ENCODE assay signal across 10 mouse cellular contexts in the genomic region with DNA sequence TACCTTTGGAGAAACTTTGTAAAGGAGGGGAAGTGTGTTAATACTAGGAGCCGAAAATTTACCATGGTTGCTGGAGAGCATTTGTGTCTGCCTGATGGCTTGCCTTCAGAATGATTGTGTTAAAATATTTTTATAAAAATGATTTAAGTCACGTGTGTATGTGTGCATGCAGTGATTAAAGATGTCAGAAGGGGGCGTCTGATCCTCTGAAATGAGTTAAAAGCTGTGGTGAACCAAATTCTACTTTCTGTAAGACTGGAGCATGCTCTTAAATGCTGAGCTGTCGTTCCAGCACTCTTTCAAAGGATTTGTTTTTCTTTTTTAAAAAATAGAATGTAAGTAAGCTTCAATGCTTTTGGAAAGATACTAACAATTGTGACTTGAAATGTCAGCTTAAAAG. TPM values are rescaled to one million over a fixed set of nuclear protein-coding genes. Genes with fewer than 3 reads are reported as not detected.
A peak's percentile ranks its signal among the peaks of the same experiment; 100 is the strongest.
DNase-seq lines count a peak whose midpoint lies in the region; ATAC-seq and TF ChIP-seq lines count a peak whose summit lies in the region.
"Had no signal": no experiment of that assay in that cellular context is flagged by ENCODE, and none has a peak within 500 bp of the region (broad histone marks: within the 10 kb centered on the region; RNA-seq: fewer than 3 reads in every experiment).

No protein-coding gene starts in this region.

- H3K4me1 ChIP-seq in forebrain, embryonic 14.5 days (ENCODE audit: control insufficient read depth, insufficient read depth, low read length), result no peaks in the 10 kb centered on the region
- H3K4me1 ChIP-seq in forebrain, embryonic 12.5 days, result no peaks in the 10 kb centered on the region
- no peaks in the 10 kb centered on the region for H3K4me1 ChIP-seq in liver, postnatal 0 days (ENCODE audit: insufficient read depth)
- H3K4me1 ChIP-seq in liver, embryonic 11.5 days (replicated peaks; ENCODE audit: control insufficient read depth, insufficient read depth, low read length), result no peaks in the 10 kb centered on the region
- no peaks in the 10 kb centered on the region for H3K4me1 ChIP-seq in midbrain, embryonic 15.5 days
- H3K4me1 ChIP-seq: stomach, embryonic 15.5 days had no signal

- no peak overlapping the region for H3K9ac ChIP-seq in forebrain, embryonic 14.5 days (ENCODE audit: low read length)
- no peak overlapping the region for H3K9ac ChIP-seq in forebrain, embryonic 12.5 days
- H3K9ac ChIP-seq in liver, postnatal 0 days (replicated peaks), result no peak overlapping the region
- H3K9ac ChIP-seq in liver, embryonic 11.5 days (ENCODE audit: low read depth, low read length), result no peak overlapping the region
- no peak overlapping the region for H3K9ac ChIP-seq in midbrain, embryonic 15.5 days
- H3K9ac ChIP-seq: heart, embryonic 15.5 days; stomach, embryonic 15.5 days had no signal

- H3K9me3 ChIP-seq in forebrain, embryonic 14.5 days (replicated peaks; ENCODE audit: control insufficient read depth, low read length), result no peaks in the 10 kb centered on the region
- H3K9me3 ChIP-seq in forebrain, embryonic 12.5 days, result no peaks in the 10 kb centered on the region
- H3K9me3 ChIP-seq in liver, postnatal 0 days (ENCODE audit: low read length), result no peaks in the 10 kb centered on the region
- no peaks in the 10 kb centered on the region for H3K9me3 ChIP-seq in liver, embryonic 11.5 days (ENCODE audit: control insufficient read depth, low read length)
- H3K9me3 ChIP-seq in midbrain, embryonic 15.5 days, result no peaks in the 10 kb centered on the region
- H3K9me3 ChIP-seq: heart, embryonic 15.5 days; stomach, embryonic 15.5 days had no signal

- no peak for TF ChIP-seq EP300 in liver, postnatal 0 days (IDR thresholded peaks at IDR 0.05; ENCODE audit: low read depth)

- no peaks in the 10 kb centered on the region for H3K27me3 ChIP-seq in forebrain, embryonic 14.5 days (replicated peaks; ENCODE audit: control insufficient read depth, insufficient read depth, low read length)
- H3K27me3 ChIP-seq in forebrain, embryonic 12.5 days, result no peaks in the 10 kb centered on the region
- no peaks in the 10 kb centered on the region for H3K27me3 ChIP-seq in liver, postnatal 0 days (ENCODE audit: insufficient read depth, low read length)
- no peaks in the 10 kb centered on the region for H3K27me3 ChIP-seq in liver, embryonic 11.5 days (replicated peaks; ENCODE audit: control insufficient read depth, insufficient read depth, low read length)
- no peaks in the 10 kb centered on the region for H3K27me3 ChIP-seq in midbrain, embryonic 15.5 days (replicated peaks)
- H3K27me3 ChIP-seq: heart, embryonic 15.5 days; stomach, embryonic 15.5 days had no signal

- TF ChIP-seq CTCF in liver, postnatal 0 days (IDR thresholded peaks at IDR 0.05; ENCODE audit: low read depth), result peak; percentile 33

- no peak overlapping the region for H3K27ac ChIP-seq in forebrain, embryonic 14.5 days (ENCODE audit: low read depth, low read length)
- no peak overlapping the region for H3K27ac ChIP-seq in forebrain, embryonic 12.5 days
- no peak overlapping the region for H3K27ac ChIP-seq in liver, postnatal 0 days (ENCODE audit: low read depth)
- no peak overlapping the region for H3K27ac ChIP-seq in liver, embryonic 11.5 days (ENCODE audit: low read depth, low read length)
- H3K27ac ChIP-seq in midbrain, embryonic 15.5 days, result no peak overlapping the region
- H3K27ac ChIP-seq: heart, embryonic 15.5 days; stomach, embryonic 15.5 days had no signal

- no peak for ATAC-seq in forebrain, embryonic 14.5 days
- no peak for ATAC-seq in forebrain, embryonic 12.5 days (ENCODE audit: low FRiP score)
- no peak for ATAC-seq in liver, postnatal 0 days
- ATAC-seq in liver, embryonic 11.5 days (replicated peaks; ENCODE audit: low FRiP score), result no peak
- ATAC-seq in midbrain, embryonic 15.5 days (replicated peaks), result no peak

- peak; percentile 29 for DNase-seq in forebrain, embryonic 14.5 days (ENCODE audit: low spot score)
- no peak for DNase-seq in liver, postnatal 0 days
- DNase-seq in liver, embryonic 11.5 days (ENCODE audit: low spot score), result no peak
- DNase-seq in R1 (ENCODE audit: low read depth, low spot score), result peak; percentile 38
- DNase-seq in right cerebral cortex, adult 2 months (ENCODE audit: low spot score in 2 of 2), result peak; percentile 55 to 56
- DNase-seq in testis, postnatal 10 days (ENCODE audit: low spot score), result no peak

- peaks cover 37% of the 10 kb centered on the region for H3K36me3 ChIP-seq in forebrain, embryonic 14.5 days (ENCODE audit: control insufficient read depth, insufficient read depth, low read length)
- peaks cover 38% of the 10 kb centered on the region for H3K36me3 ChIP-seq in forebrain, embryonic 12.5 days (replicated peaks)
- H3K36me3 ChIP-seq in liver, postnatal 0 days (replicated peaks; ENCODE audit: insufficient read depth, low read length), result peaks cover 18% of the 10 kb centered on the region
- H3K36me3 ChIP-seq in liver, embryonic 11.5 days (ENCODE audit: control insufficient read depth, insufficient read depth, low read length), result peaks cover 9% of the 10 kb centered on the region; the same call in 1 of the 2 replicates
- H3K36me3 ChIP-seq in midbrain, embryonic 15.5 days (replicated peaks), result peaks cover 12% of the 10 kb centered on the region; the same call in 1 of the 2 replicates

- no peak overlapping the region for H3K4me3 ChIP-seq in forebrain, embryonic 14.5 days (ENCODE audit: low read depth, low read length)
- no peak overlapping the region for H3K4me3 ChIP-seq in forebrain, embryonic 12.5 days (replicated peaks)
- H3K4me3 ChIP-seq in liver, postnatal 0 days (ENCODE audit: low read depth, low read length), result no peak overlapping the region
- no peak overlapping the region for H3K4me3 ChIP-seq in liver, embryonic 11.5 days (ENCODE audit: low read depth, low read length)
- H3K4me3 ChIP-seq in midbrain, embryonic 15.5 days, result no peak overlapping the region
- H3K4me3 ChIP-seq: heart, embryonic 15.5 days; stomach, embryonic 15.5 days had no signal

- 57% methylated on average over 4 of the region's 4 CpGs for WGBS in forebrain, embryonic 14.5 days
- WGBS in forebrain, embryonic 12.5 days, result 57% methylated on average over 4 of the region's 4 CpGs
- 51% methylated on average over 4 of the region's 4 CpGs for WGBS in liver, postnatal 0 days (ENCODE audit: insufficient replicate concordance)
- WGBS in liver, embryonic 11.5 days, result 56% methylated on average over 4 of the region's 4 CpGs
- 63% methylated on average over 4 of the region's 4 CpGs for WGBS in midbrain, embryonic 15.5 days

- H3K4me2 ChIP-seq in forebrain, embryonic 14.5 days (ENCODE audit: low read length), result no peak overlapping the region
- no peak overlapping the region for H3K4me2 ChIP-seq in forebrain, embryonic 12.5 days
- H3K4me2 ChIP-seq in liver, postnatal 0 days (ENCODE audit: low read depth, low read length), result no peak overlapping the region
- no peak overlapping the region for H3K4me2 ChIP-seq in liver, embryonic 11.5 days
- no peak overlapping the region for H3K4me2 ChIP-seq in midbrain, embryonic 15.5 days
- H3K4me2 ChIP-seq: heart, embryonic 15.5 days; stomach, embryonic 15.5 days had no signal

RNA-seq across cellular contexts. Expression of a gene that starts 49.4 kb away (rescaled TPM):
- polyA plus RNA-seq in forebrain, embryonic 14.5 days (2014; fragmentation: Nextera tagmentation; extraction: Ambion mirVana), result 3.4 and 3.6 TPM in 2 replicates
- polyA plus RNA-seq in forebrain, embryonic 12.5 days (2016; fragmentation: Nextera tagmentation; extraction: Ambion mirVana), result 3.5 and 4.2 TPM in 2 replicates
- polyA plus RNA-seq in liver, postnatal 0 days (2015; fragmentation: Nextera tagmentation; extraction: Ambion mirVana), result 0.59 and 0.65 TPM in 2 replicates
- 2.4 and 2.8 TPM in 2 replicates for polyA plus RNA-seq in liver, embryonic 11.5 days (2014; fragmentation: Nextera tagmentation; extraction: Ambion mirVana)
- 1.8 and 2.2 TPM in 2 replicates for polyA plus RNA-seq in midbrain, embryonic 15.5 days (2015; fragmentation: Nextera tagmentation; extraction: Ambion mirVana)

RNA-seq across cellular contexts. Expression of a gene that starts 49.7 kb away (rescaled TPM):
- polyA plus RNA-seq in forebrain, embryonic 14.5 days (2014; fragmentation: Nextera tagmentation; extraction: Ambion mirVana), result 81.5 and 101 TPM in 2 replicates
- 91.8 and 92.5 TPM in 2 replicates for polyA plus RNA-seq in forebrain, embryonic 12.5 days (2016; fragmentation: Nextera tagmentation; extraction: Ambion mirVana)
- 7.6 and 8.4 TPM in 2 replicates for polyA plus RNA-seq in liver, postnatal 0 days (2015; fragmentation: Nextera tagmentation; extraction: Ambion mirVana)
- 45.3 and 54.7 TPM in 2 replicates for polyA plus RNA-seq in liver, embryonic 11.5 days (2014; fragmentation: Nextera tagmentation; extraction: Ambion mirVana)
- 98.9 and 106 TPM in 2 replicates for polyA plus RNA-seq in midbrain, embryonic 15.5 days (2015; fragmentation: Nextera tagmentation; extraction: Ambion mirVana)

Comparison
In these comparisons a context has a peak if more than half of its experiments do, and no peak if none do; other contexts are left out.
1. DNase-seq: peak in forebrain, embryonic 14.5 days (single experiment), R1 (single experiment) and right cerebral cortex, adult 2 months (2 of 2); none in liver, postnatal 0 days (single experiment), liver, embryonic 11.5 days (single experiment) and testis, postnatal 10 days (single experiment).